Mouse (Mus musculus) CH12.LX (cell line): ENCODE results near the gene Sh3d21. TPM values are rescaled to one million over a fixed set of nuclear protein-coding genes. Genes with fewer than 3 reads are reported as not detected.

ENCODE experiments used
- DNase-seq: peaks from one replicate; pipeline ENCODE4 v3.0.0-alpha.2; 2013; ENCODE audit errors: extremely low read depth
- H3K27ac ChIP-seq: 2 replicates; pipeline ENCODE4 v1.5.1; 2012; ENCODE audit warnings: low read depth, mild to moderate bottlenecking, control low read depth, moderate library complexity; ENCODE audit not compliant: insufficient read depth
- H3K27me3 ChIP-seq: replicated peaks from 2 replicates; pipeline ENCODE3; 2012; ENCODE audit warnings: inconsistent platforms
- H3K36me3 ChIP-seq, 2 experiments: replicated peaks in 1 of 2; 2 replicates each; pipeline versions ENCODE3 to v1.6.1; 2012; ENCODE audit warnings: inconsistent platforms in 1 of 2, low read length in 1 of 2, mild to moderate bottlenecking in 1 of 2, mixed read lengths in 1 of 2, moderate library complexity in 1 of 2; ENCODE audit not compliant: control insufficient read depth in 1 of 2, insufficient read depth in 1 of 2
- H3K4me1 ChIP-seq, 2 experiments: 2 replicates each; pipeline ENCODE4 v1.6.1; 2012; ENCODE audit warnings: inconsistent platforms in 1 of 2, moderate library complexity in 1 of 2; ENCODE audit not compliant: insufficient read depth in 2 of 2, control insufficient read depth in 1 of 2
- H3K4me2 ChIP-seq: 2 replicates; pipeline ENCODE4 v1.6.1; 2012; ENCODE audit warnings: low read depth, mild to moderate bottlenecking, control low read depth; ENCODE audit not compliant: poor library complexity, insufficient read depth, severe bottlenecking
- H3K4me3 ChIP-seq, 3 experiments: fragments of 150-350 bp in 1 of 3; sonication (generic) in 1 of 3; replicated peaks in 1 of 3; 2 replicates each; pipeline versions ENCODE3 to v1.5.1; 2011 to 2012; ENCODE audit warnings: low read depth in 2 of 3, low read length in 2 of 3, mild to moderate bottlenecking in 2 of 3, moderate library complexity in 2 of 3, control low read depth in 1 of 3, improper control_type of control experiment in 1 of 3, inconsistent platforms in 1 of 3, mixed read lengths in 1 of 3; ENCODE audit not compliant: poor library complexity in 1 of 3
- H3K79me2 ChIP-seq: replicated peaks from 2 replicates; pipeline ENCODE4 v1.6.1; 2012; ENCODE audit warnings: mild to moderate bottlenecking, moderate library complexity; ENCODE audit not compliant: control insufficient read depth, poor library complexity, insufficient read depth, severe bottlenecking; ENCODE audit errors: extremely low read depth
- H3K9ac ChIP-seq: 2 replicates; pipeline ENCODE4 v1.6.1; 2012; ENCODE audit warnings: low read depth, mild to moderate bottlenecking, control low read depth, moderate library complexity; ENCODE audit not compliant: insufficient read depth
- H3K9me3 ChIP-seq: replicated peaks from 2 replicates; pipeline ENCODE3; 2012; ENCODE audit warnings: low read length, inconsistent platforms, mixed read lengths
- CHD1 ChIP-seq: IDR thresholded peaks from 2 replicates; pipeline ENCODE4 v1.6.1; 2012; ENCODE audit warnings: low read depth, low read length, improper control_type of control experiment, inconsistent platforms
- CHD2 ChIP-seq: IDR thresholded peaks from 2 replicates; pipeline ENCODE4 v1.6.1; 2011; ENCODE audit warnings: low read length, improper control_type of control experiment
- CTCF ChIP-seq, 2 experiments: IDR thresholded peaks in 1 of 2; conservative IDR thresholded peaks in 1 of 2; 2 replicates each; pipeline ENCODE4 v1.5.1; 2011 to 2012; ENCODE audit warnings: low read depth in 2 of 2, low read length in 2 of 2, improper control_type of control experiment in 1 of 2, inconsistent platforms in 1 of 2, mild to moderate bottlenecking in 1 of 2, moderate library complexity in 1 of 2
- E2F4 ChIP-seq: IDR thresholded peaks from 2 replicates; pipeline ENCODE4 v1.6.1; 2011; ENCODE audit warnings: low read depth, low read length, improper control_type of control experiment; ENCODE audit not compliant: insufficient replicate concordance
- GABPA ChIP-seq: IDR thresholded peaks from 2 replicates; pipeline ENCODE4 v1.6.1; 2012; ENCODE audit warnings: low read depth, low read length, improper control_type of control experiment, inconsistent platforms; ENCODE audit not compliant: insufficient replicate concordance
- JUN ChIP-seq: IDR thresholded peaks from 2 replicates; pipeline ENCODE4 v1.6.1; 2011; ENCODE audit warnings: low read depth, mild to moderate bottlenecking, low read length, improper control_type of control experiment, moderate library complexity; ENCODE audit not compliant: insufficient read depth
- JUND ChIP-seq: conservative IDR thresholded peaks from 2 replicates; pipeline ENCODE4 v1.6.1; 2011; ENCODE audit warnings: low read depth, low read length, improper control_type of control experiment
- KAT2A ChIP-seq: IDR thresholded peaks from 2 replicates; pipeline ENCODE4 v1.6.1; 2012; ENCODE audit warnings: low read length, improper control_type of control experiment, inconsistent platforms; ENCODE audit not compliant: insufficient replicate concordance
- MAFK ChIP-seq: IDR thresholded peaks from 2 replicates; pipeline ENCODE4 v1.6.1; 2011; ENCODE audit warnings: low read length, improper control_type of control experiment; ENCODE audit not compliant: insufficient replicate concordance
- MAZ ChIP-seq: IDR thresholded peaks from 2 replicates; pipeline ENCODE4 v1.6.1; 2012; ENCODE audit warnings: low read depth, mild to moderate bottlenecking, inconsistent platforms, low read length, improper control_type of control experiment, moderate library complexity
- MYC ChIP-seq: IDR thresholded peaks from 2 replicates; pipeline ENCODE4 v1.6.1; 2011; ENCODE audit warnings: low read depth, mild to moderate bottlenecking, improper control_type of control experiment, low read length
- PAX5 ChIP-seq: IDR thresholded peaks from 2 replicates; pipeline ENCODE4 v1.6.1; 2012; ENCODE audit warnings: low read length, inconsistent platforms, mixed read lengths
- RAD21 ChIP-seq: IDR thresholded peaks from 2 replicates; pipeline ENCODE4 v1.6.1; 2011; ENCODE audit warnings: low read depth, mild to moderate bottlenecking, low read length, improper control_type of control experiment, moderate library complexity
- USF2 ChIP-seq: conservative IDR thresholded peaks from 2 replicates; pipeline ENCODE4 v1.6.1; 2011; ENCODE audit warnings: low read depth, low read length, improper control_type of control experiment
- dilution Hi-C: fragments of 300-500 bp; cut with MboI; formaldehyde crosslinking; loops from 2 replicates; pipeline ENCODE4 v1.14.3; 2020; ENCODE audit warnings: low sequenced_read_pairs; ENCODE audit not compliant: extremely low pct_unique_long_range_greater_than_20kb, extremely low pct_ligation_motif_present
- in situ Hi-C: fragments of 300-500 bp; cut with MboI; formaldehyde crosslinking; loops from 3 replicates; pipeline ENCODE4 v1.14.3; 2019; ENCODE audit warnings: low sequenced_read_pairs, low pct_ligation_motif_present, low pct_unique_long_range_greater_than_20kb, mixed read lengths
- polyA plus RNA-seq: library from polyadenylated mRNA; unstranded; fragments of >175 nt; gene quantifications from 2 replicates; pipeline ENCODE4 v1.2.1, GENCODE M21; 2012; ENCODE audit warnings: low read depth; ENCODE audit not compliant: insufficient read length
- total RNA-seq, 2 experiments: library from RNA; depleted of rRNA; stranded (reverse); fragments of 300-350 nt in 1 of 2; fragments of >200 nt in 1 of 2; gene quantifications; 2 replicates each; pipeline ENCODE4 v1.2.3; 2012 to 2014

The Sh3d21 gene
- total and polyA plus RNA-seq, 3 experiments: 0.21 to 0.46 (median 0.35) TPM

DNA sequence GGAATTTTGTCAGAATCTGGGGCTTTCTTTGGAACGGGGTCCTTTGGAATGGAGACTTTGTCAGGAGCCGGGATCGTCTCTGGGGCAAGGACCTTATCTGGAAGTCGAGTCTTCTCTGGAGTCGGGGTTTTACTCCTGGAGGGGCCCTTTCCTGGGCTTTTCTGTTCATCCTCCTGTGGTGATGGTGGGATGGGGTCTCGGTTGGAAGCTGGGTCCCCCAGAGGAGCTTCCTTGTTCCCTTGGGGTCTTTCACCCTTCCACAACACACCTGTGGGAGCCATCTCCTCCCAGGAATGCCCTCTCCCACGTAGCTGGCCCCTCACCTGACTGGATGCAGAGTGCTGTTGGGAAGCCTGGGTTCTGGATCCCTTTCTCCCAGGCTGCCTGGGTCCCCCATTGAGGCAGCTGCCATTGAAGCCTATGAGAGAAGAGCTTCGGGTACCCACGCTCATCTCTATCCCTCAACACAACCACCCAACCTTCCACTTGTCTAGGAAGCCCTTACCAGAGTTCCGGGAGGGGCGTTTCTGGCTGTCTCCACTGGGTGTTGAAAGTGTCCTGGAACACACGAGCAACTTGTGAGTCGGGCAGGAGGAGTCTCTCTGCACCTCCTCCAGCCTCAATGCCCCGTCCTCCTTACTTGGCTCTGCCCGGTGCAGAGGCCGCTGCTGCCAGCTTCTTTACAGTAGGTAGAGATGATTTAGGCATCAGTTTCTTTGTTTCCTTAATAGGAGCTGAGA is 11.4 kb downstream of the Sh3d21 start:
- Histone ChIP-seq H3K27ac (no peak overlapping the region), H3K9ac (no peak overlapping the region), H3K36me3 (peaks cover 0 to 72% of the 10 kb centered on the region in 2 experiments), H3K4me2 (no peak overlapping the region), H3K79me2 (no peaks in the 10 kb centered on the region), H3K9me3 (no peaks in the 10 kb centered on the region), H3K4me1 (peaks cover 11 to 14% of the 10 kb centered on the region in 2 experiments; a peak in 3 of 4 replicates), H3K4me3 (no peak overlapping the region), H3K27me3 (no peaks in the 10 kb centered on the region)
- dilution Hi-C loops: no loop called here
- DNase-seq: no peak
- TF ChIP-seq RAD21 (no peak), MAFK (no peak), PAX5 (no peak), MAZ (no peak)
- in situ Hi-C loops: no loop called here

DNA sequence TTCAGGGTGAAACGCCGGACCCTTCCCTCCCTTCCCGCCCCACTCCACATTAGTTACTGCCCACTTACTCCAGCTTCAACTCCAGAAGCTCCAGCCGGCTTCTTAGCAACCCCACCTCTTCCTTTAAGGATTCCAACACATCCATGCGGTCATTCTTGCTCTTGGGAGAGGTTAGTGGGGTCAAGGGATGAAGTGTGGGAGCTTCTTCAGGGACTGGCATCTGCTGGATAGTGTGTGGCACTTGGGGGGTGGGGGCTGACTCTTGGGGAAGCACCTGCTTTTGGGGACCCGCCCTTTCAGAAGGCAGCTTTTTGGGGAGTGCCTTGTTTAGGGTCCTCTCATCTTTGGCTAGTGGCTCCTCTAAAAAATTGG is 12.4 kb downstream of the Sh3d21 start:
- dilution Hi-C loops: no loop called here
- H3K4me3 ChIP-seq: no peak overlapping the region
- no peaks in the 10 kb centered on the region for H3K79me2 ChIP-seq
- H3K4me1 ChIP-seq: peaks cover 11 to 14% of the 10 kb centered on the region in 2 experiments; a peak in 3 of 4 replicates
- H3K9me3 ChIP-seq: no peaks in the 10 kb centered on the region
- no peak for TF ChIP-seq USF2
- TF ChIP-seq E2F4: no peak
- TF ChIP-seq JUND: no peak
- no peak for TF ChIP-seq CTCF (conservative IDR thresholded peaks at IDR 0.05 in 1 of 2, IDR thresholded peaks at IDR 0.05 in 1 of 2; ENCODE audit: low read depth in 2 of 2, low read length in 2 of 2)
- TF ChIP-seq KAT2A: no peak
- TF ChIP-seq CHD1: no peak
- no peak for TF ChIP-seq JUN
- no peak for TF ChIP-seq CHD2
- no peak for TF ChIP-seq MYC
- no peak for TF ChIP-seq GABPA
- peaks cover 0 to 63% of the 10 kb centered on the region in 2 experiments for H3K36me3 ChIP-seq
- no peak overlapping the region for H3K9ac ChIP-seq
- in situ Hi-C loops: no loop called here
- H3K27ac ChIP-seq: no peak overlapping the region
- DNase-seq: no peak
- H3K27me3 ChIP-seq: no peaks in the 10 kb centered on the region
- no peak overlapping the region for H3K4me2 ChIP-seq
